Mouse (Mus musculus): ENCODE data around the gene Odf3l2.
A peak's percentile ranks its signal among the peaks of the same experiment; 100 is the strongest.

The Odf3l2 gene

GRCm38 (mm10) chr10:79631432-79631831 is 14.1 kb downstream of the Odf3l2 start:
- no peak for DNase-seq (ENCODE audit: low read depth in 2 of 2, low spot score in 2 of 2)

GRCm38 (mm10) chr10:79628377-79628776 is 17.2 kb downstream of the Odf3l2 start:
- no peak for DNase-seq (ENCODE audit: low read depth in 2 of 2, low spot score in 2 of 2)

- no peak for DNase-seq (ENCODE audit: low read depth in 2 of 2, low spot score in 2 of 2)
These were observed 19.4 kb downstream of the Odf3l2 start for GRCm38 (mm10) chr10:79626156-79626555.

GRCm38 (mm10) chr10:79625398-79625797 is 20.1 kb downstream of the Odf3l2 start:
- DNase-seq (ENCODE audit: low read depth in 2 of 2, low spot score in 2 of 2), result no peak

GRCm38 (mm10) chr10:79623950-79624349 is 21.6 kb downstream of the Odf3l2 start:
- no peak for DNase-seq (ENCODE audit: low read depth in 2 of 2, low spot score in 2 of 2)

GRCm38 (mm10) chr10:79616376-79616775 is 29.2 kb downstream of the Odf3l2 start:
- no peak for DNase-seq (ENCODE audit: low read depth in 2 of 2, low spot score in 2 of 2)

GRCm38 (mm10) chr10:79615860-79616259 is 29.7 kb downstream of the Odf3l2 start:
- no peak for DNase-seq (ENCODE audit: low read depth in 2 of 2, low spot score in 2 of 2)

- DNase-seq (ENCODE audit: low read depth in 2 of 2, low spot score in 2 of 2), result no peak
These were observed 31.3 kb downstream of the Odf3l2 start for GRCm38 (mm10) chr10:79614305-79614643.

GRCm38 (mm10) chr10:79613578-79614304 is 31.8 kb downstream of the Odf3l2 start, which contains the start of gene C2cd4c:
C2cd4c (minus strand) TSS chr10:79614025.
- no peak for DNase-seq (ENCODE audit: low read depth in 2 of 2, low spot score in 2 of 2)

- DNase-seq (ENCODE audit: low read depth in 2 of 2, low spot score in 2 of 2), result no peak
These were observed 33.1 kb downstream of the Odf3l2 start for GRCm38 (mm10) chr10:79612192-79613135.

- DNase-seq (ENCODE audit: low read depth in 2 of 2, low spot score in 2 of 2), result no peak
These were observed 34.2 kb downstream of the Odf3l2 start for GRCm38 (mm10) chr10:79611296-79611695.

GRCm38 (mm10) chr10:79609276-79609675 is 36.3 kb downstream of the Odf3l2 start:
- no peak for DNase-seq (ENCODE audit: low read depth in 2 of 2, low spot score in 2 of 2)

GRCm38 (mm10) chr10:79607892-79608291 is 37.6 kb downstream of the Odf3l2 start:
- no peak for DNase-seq (ENCODE audit: low read depth in 2 of 2, low spot score in 2 of 2)

GRCm38 (mm10) chr10:79606537-79606936 is 39.0 kb downstream of the Odf3l2 start:
- no peak for DNase-seq (ENCODE audit: low read depth in 2 of 2, low spot score in 2 of 2)

- DNase-seq (ENCODE audit: low read depth in 2 of 2, low spot score in 2 of 2), result no peak
These were observed 47.7 kb downstream of the Odf3l2 start for GRCm38 (mm10) chr10:79597936-79598230.

GRCm38 (mm10) chr10:79597051-79597935 is 48.2 kb downstream of the Odf3l2 start:
- DNase-seq (ENCODE audit: low read depth in 2 of 2, low spot score in 2 of 2), result no peak

- DNase-seq (ENCODE audit: low read depth in 2 of 2, low spot score in 2 of 2), result no peak
These were observed 50.0 kb downstream of the Odf3l2 start for GRCm38 (mm10) chr10:79595590-79595929.

- peak in 1 of 2 experiments; percentile 8 for DNase-seq (ENCODE audit: low read depth in 2 of 2, low spot score in 2 of 2)
These were observed 50.5 kb downstream of the Odf3l2 start for GRCm38 (mm10) chr10:79594872-79595589.

- no peak for DNase-seq (ENCODE audit: low read depth in 2 of 2, low spot score in 2 of 2)
These were observed 51.4 kb downstream of the Odf3l2 start for GRCm38 (mm10) chr10:79594111-79594510.

GRCm38 (mm10) chr10:79590702-79591101 is 54.8 kb downstream of the Odf3l2 start:
- no peak for DNase-seq (ENCODE audit: low read depth in 2 of 2, low spot score in 2 of 2)
